Mouse (Mus musculus) testis, postnatal 14 days (tissue): ENCODE results near the gene Rbms1.

Experiments used
- DNase-seq: peaks from one replicate; pipeline ENCODE4 v3.0.0; 2021; ENCODE audit warnings: low spot score

The Rbms1 gene

GRCm38 (mm10) chr2:60879141-60879818 is 83.7 kb downstream of the Rbms1 start:
- DNase-seq = no peak

- DNase-seq = no peak
Measured at GRCm38 (mm10) chr2:60877543-60878386, 85.2 kb downstream of the Rbms1 start.

GRCm38 (mm10) chr2:60876891-60877290 is 86.1 kb downstream of the Rbms1 start:
- no peak for DNase-seq

GRCm38 (mm10) chr2:60872095-60872811 is 90.7 kb downstream of the Rbms1 start:
- DNase-seq = no peak

- no peak for DNase-seq
Measured at GRCm38 (mm10) chr2:60871001-60871400, 92.0 kb downstream of the Rbms1 start.

GRCm38 (mm10) chr2:60870450-60870849 is 92.5 kb downstream of the Rbms1 start:
- DNase-seq = no peak

GRCm38 (mm10) chr2:60869001-60869743 is 93.8 kb downstream of the Rbms1 start:
- DNase-seq = no peak

- DNase-seq = no peak
Measured at GRCm38 (mm10) chr2:60868060-60868662, 94.8 kb downstream of the Rbms1 start.

GRCm38 (mm10) chr2:60867304-60867703 is 95.7 kb downstream of the Rbms1 start:
- no peak for DNase-seq

GRCm38 (mm10) chr2:60865869-60866268 is 97.1 kb downstream of the Rbms1 start:
- no peak for DNase-seq

- no peak for DNase-seq
Measured at GRCm38 (mm10) chr2:60864977-60865376, 98.0 kb downstream of the Rbms1 start.

GRCm38 (mm10) chr2:60864256-60864795 is 98.7 kb downstream of the Rbms1 start:
- DNase-seq = no peak

GRCm38 (mm10) chr2:60863827-60864226 is 99.2 kb downstream of the Rbms1 start:
- DNase-seq = no peak

- no peak for DNase-seq
Measured at GRCm38 (mm10) chr2:60862913-60863711, 99.9 kb downstream of the Rbms1 start.

GRCm38 (mm10) chr2:60858116-60858515 is 104.9 kb downstream of the Rbms1 start:
- DNase-seq = no peak

GRCm38 (mm10) chr2:60856097-60856496 is 106.9 kb downstream of the Rbms1 start:
- DNase-seq = no peak

GRCm38 (mm10) chr2:60855006-60855405 is 108.0 kb downstream of the Rbms1 start:
- DNase-seq = peak; percentile 14

- DNase-seq = no peak
Measured at GRCm38 (mm10) chr2:60851898-60852297, 111.1 kb downstream of the Rbms1 start.

GRCm38 (mm10) chr2:60851057-60851718 is 111.8 kb downstream of the Rbms1 start:
- no peak for DNase-seq

- DNase-seq = no peak
Measured at GRCm38 (mm10) chr2:60848478-60848877, 114.5 kb downstream of the Rbms1 start.
